Mouse (Mus musculus) cortical plate, adult 2 months (tissue): ENCODE results near the gene Ifitm6. TPM values are rescaled to one million over a fixed set of nuclear protein-coding genes. Genes with fewer than 3 reads are reported as not detected.
"Not testable (repeated sequence)": the region's sequence is repeated elsewhere in the genome, so short reads cannot be mapped to it uniquely, and the experiment has no call there.

Source experiments
- H3K27ac ChIP-seq: fragments of 200-500 bp; 2 replicates; pipeline ENCODE4 v1.5.1; 2012; ENCODE audit warnings: low read length, control low read depth, inconsistent platforms; ENCODE audit not compliant: insufficient read depth
- H3K4me1 ChIP-seq: fragments of 200-500 bp; 2 replicates; pipeline ENCODE4 v1.6.1; 2011; ENCODE audit warnings: low read length; ENCODE audit not compliant: control insufficient read depth, insufficient read depth
- H3K4me3 ChIP-seq: fragments of 200-500 bp; 2 replicates; pipeline ENCODE4 v1.5.1; 2011; ENCODE audit warnings: mild to moderate bottlenecking, low read length, control low read depth; ENCODE audit not compliant: insufficient read depth
- CTCF ChIP-seq: fragments of 200-500 bp; IDR thresholded peaks from 2 replicates; pipeline ENCODE4 v1.5.1; 2011; ENCODE audit warnings: mild to moderate bottlenecking, control low read depth, low read length; ENCODE audit not compliant: insufficient read depth; ENCODE audit errors: extremely low read depth
- POLR2A ChIP-seq: fragments of 200-500 bp; IDR thresholded peaks from 2 replicates; pipeline ENCODE4 v1.6.1; 2011; ENCODE audit warnings: mild to moderate bottlenecking, low read length, control low read depth; ENCODE audit not compliant: insufficient read depth; ENCODE audit errors: extremely low read depth
- polyA plus RNA-seq: library from polyadenylated mRNA; depleted of rRNA; stranded (reverse); fragments of >200 nt; gene quantifications from 2 replicates; pipeline ENCODE4 v1.2.3, GENCODE M21; 2012

The Ifitm6 gene
- polyA plus RNA-seq, 1 experiment = 1.3 TPM

DNA sequence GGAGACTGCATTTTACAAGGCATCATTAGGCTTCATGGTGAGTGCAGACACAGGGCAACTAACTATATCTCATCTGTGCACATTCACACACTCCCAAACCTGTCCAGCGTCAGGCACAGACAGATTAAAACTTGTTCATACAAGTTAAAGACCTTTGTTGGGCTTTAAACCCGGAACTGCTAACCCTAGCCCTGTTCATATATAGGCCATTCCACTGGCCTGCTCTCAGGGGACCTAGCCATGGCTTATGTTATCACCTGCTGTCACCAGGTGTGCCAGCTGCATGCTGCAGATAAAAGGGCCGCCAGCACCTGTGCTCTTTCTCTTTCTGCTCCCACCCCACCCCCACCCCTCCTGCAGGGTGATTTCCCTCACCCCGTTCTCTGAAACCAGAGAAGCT, 24.8 kb upstream of the Ifitm6 start:
- no peak overlapping the region for H3K4me3 ChIP-seq
- 0 out of 2 replicates have a peak, but pooled peaks cover 2% of the 10 kb centered on the region for H3K4me1 ChIP-seq
- TF ChIP-seq POLR2A = no peak
- no peak for TF ChIP-seq CTCF
- no peak overlapping the region for H3K27ac ChIP-seq

DNA sequence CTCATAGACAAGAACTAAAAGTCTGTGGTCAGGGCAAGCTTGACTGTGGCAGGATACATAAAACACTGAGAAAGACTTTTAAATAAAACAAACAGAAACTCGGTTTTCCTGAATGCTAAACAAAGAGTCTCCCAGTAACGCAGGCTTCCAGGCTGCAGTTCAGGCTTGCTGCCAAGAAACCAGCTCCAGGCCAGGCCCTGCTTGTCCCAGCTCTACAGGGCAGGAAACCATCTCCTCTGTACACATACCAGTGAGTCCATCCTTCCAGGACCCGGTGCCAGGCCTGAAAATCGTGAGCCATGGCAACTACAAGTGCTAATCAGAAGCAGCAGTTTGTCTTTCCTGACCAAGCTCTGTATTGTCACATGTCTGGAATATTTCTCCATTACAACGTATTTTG, 23.9 kb upstream of the Ifitm6 start:
- TF ChIP-seq CTCF = no peak
- TF ChIP-seq POLR2A = no peak
- H3K4me1 ChIP-seq = no peaks in the 10 kb centered on the region
- no peak overlapping the region for H3K4me3 ChIP-seq
- H3K27ac ChIP-seq = no peak overlapping the region

DNA sequence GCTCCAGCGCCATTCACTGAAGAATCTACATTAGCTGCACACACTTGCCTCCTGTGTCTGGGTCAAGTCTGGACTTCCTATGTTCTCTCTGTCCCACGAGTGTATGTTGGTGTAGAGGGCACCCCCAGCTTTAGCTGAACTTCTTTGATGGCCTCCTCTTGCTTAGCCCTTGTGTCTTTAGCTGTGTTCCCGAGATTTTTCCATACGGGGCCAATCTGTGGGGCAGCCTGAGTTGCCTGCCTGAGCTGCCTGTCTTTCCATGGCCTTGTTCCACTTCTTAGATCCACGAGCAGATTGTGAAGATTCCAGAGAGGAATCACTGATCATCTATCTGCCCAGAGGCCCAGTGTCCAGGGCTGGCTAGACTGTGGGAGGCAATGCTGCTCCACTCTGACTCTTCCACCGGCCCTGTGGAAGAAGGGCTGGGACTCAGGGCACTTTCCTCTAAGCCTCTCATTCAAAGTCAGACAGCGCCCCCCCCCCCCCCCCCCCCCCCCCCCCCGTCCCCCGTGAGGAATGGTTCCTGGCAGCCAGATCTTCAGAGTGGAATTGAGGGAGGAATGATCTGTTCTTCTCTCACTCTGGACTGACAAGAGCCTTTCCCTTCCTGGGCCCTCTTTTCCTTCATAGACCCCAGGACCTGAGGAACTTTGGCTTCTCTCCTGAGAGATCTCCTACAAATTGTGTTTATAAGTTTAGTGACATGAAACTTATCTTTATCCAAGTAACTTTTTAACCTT, 23.3 kb upstream of the Ifitm6 start:
- no peak overlapping the region for H3K27ac ChIP-seq
- TF ChIP-seq POLR2A = no peak
- TF ChIP-seq CTCF = no peak
- H3K4me3 ChIP-seq = no peak overlapping the region
- no peaks in the 10 kb centered on the region for H3K4me1 ChIP-seq

DNA sequence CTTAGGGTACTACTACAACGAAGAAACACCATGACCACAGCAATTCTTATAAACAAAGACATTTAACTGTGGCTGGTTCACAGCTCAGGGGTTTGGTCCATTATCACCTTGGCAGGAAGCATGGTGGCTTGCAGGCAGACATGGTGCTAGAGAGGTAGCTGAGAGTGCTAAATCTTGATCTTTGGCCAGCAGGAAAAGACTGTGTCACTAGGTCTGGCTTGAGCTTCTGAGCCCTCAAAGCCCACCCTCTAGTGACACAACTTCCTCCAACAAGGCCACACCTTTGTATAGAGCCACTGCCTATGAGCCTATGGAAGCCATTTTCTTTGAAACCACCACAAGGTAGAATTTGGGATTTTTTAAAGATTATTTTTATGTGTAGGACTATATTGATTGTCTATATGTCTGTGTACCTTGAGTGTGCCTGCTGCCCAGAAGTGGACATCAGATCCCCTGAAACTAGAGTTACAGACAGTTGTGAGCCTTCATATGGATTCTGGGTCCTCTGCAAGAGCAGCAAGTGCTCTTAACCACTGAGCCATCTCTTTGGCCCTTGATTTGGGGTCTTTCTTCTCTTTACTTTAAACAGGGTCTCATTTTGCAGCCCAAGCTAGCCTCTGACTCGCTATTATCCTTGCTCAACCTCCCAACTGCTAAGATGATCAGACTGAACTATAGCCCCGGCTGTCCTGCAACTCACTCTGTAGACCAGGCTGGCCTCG, 21.8 kb upstream of the Ifitm6 start:
- Histone ChIP-seq H3K4me3 (no peak overlapping the region), H3K4me1 (no peaks in the 10 kb centered on the region), H3K27ac (no peak overlapping the region)
- TF ChIP-seq CTCF (no peak), POLR2A (no peak)

- TF ChIP-seq POLR2A (no peak), CTCF (no peak)
- H3K27ac ChIP-seq = no peak overlapping the region
- H3K4me3 ChIP-seq = no peak overlapping the region
- no peaks in the 10 kb centered on the region for H3K4me1 ChIP-seq
Measured at GRCm38 (mm10) chr7:141038090-141039032, 20.6 kb upstream of the Ifitm6 start.

GRCm38 (mm10) chr7:141036624-141037023, 18.9 kb upstream of the Ifitm6 start:
- not testable (repeated sequence) for H3K4me1 ChIP-seq, H3K4me3 ChIP-seq, H3K27ac ChIP-seq

DNA sequence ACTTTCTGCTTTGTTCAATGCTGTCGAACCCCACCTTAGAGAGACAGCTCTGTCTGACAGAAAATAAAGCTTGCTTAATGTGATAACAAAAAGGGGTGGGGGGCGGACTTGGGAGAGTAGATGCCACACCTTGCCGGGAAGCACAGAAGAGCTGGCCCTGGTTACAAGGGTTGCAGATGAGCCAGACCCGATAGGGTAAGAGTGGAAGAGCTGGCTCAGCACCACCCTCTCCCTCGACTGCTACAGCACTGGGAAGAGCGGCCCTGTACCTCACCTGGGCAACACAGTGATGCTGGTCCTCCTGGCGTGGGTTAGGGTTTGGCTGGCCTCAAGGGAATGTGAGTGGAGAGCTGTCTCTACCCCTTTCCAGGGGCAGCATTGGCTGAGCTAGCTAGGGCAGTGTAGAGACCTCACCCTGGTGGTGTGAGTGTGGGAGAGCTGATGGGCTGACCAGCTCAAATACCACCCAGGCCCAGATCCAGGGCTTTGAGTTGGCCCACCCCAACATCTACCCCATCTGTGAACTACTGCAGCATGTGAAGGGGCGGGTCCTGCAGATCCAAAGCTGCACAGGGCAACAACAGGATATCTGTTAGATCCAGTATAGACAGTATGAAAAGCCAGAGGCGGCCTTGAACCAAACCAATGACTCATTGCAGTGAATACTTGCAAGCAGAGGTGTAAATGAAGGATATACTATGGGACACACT, 14.9 kb upstream of the Ifitm6 start:
- no peak overlapping the region for H3K4me3 ChIP-seq
- H3K4me1 ChIP-seq = no peaks in the 10 kb centered on the region
- TF ChIP-seq CTCF (no peak), POLR2A (no peak)
- H3K27ac ChIP-seq = no peak overlapping the region

DNA sequence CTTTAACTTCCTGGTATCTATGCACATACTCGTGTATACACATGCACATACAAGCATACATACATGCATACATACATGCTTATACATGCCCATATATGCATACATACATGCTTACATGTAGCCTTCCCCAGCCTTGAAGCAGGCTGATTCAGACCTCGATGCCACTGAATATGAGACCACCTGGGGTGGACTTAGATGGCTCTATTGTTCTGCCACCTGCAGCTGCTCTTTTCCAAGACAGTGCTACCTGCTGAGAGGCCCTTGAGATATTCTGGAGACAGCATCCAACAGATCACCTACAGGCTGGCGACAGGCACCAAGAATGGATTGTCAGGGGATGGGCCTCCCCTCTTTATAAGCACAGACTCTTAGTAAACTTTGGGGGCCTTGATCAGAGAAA, 12.7 kb upstream of the Ifitm6 start:
- Histone ChIP-seq H3K4me3 (no peak overlapping the region), H3K27ac (no peak overlapping the region), H3K4me1 (no peaks in the 10 kb centered on the region; the same call in 1 of the 2 replicates)
- TF ChIP-seq CTCF (no peak), POLR2A (no peak)

DNA sequence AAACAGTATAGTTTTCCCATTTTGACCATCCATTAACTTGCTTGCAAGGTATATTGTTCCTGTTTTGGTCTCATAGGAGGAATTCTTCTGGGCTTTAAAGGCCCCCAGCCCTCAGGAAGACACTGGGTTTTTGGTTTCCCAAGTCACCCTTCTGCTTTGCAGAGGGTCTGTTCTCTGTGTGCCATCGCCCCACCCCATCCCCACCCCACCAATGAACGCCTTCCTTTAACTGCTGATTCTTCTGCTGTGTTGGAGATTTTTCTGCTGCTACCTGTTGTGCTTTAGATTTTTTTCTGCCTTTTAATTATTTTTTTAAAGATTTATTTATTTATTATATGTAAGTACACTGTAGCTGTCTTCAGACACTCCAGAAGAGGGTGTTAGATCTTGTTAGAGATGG, 11.1 kb upstream of the Ifitm6 start, which contains the start of gene Gm17387:
Gene Gm17387 (plus strand): TSS at position 301 of the 400 bp plus-strand sequence.
- H3K27ac ChIP-seq = no peak within 1 kb of the TSS
- no peaks in the 10 kb centered on the region; the same call in 1 of the 2 replicates for H3K4me1 ChIP-seq
- H3K4me3 ChIP-seq = no peak within 1 kb of the TSS
- TF ChIP-seq POLR2A = no peak
- TF ChIP-seq CTCF = no peak
